Mouse (Mus musculus): Measurements from ENCODE around the gene Slc36a4. TPM values are rescaled to one million over a fixed set of nuclear protein-coding genes. Genes with fewer than 3 reads are reported as not detected.

The Slc36a4 gene
- polyA plus RNA-seq (2014; fragmentation: Nextera tagmentation; extraction: Ambion mirVana), result 34.7 and 42.0 TPM in 2 replicates

DNA sequence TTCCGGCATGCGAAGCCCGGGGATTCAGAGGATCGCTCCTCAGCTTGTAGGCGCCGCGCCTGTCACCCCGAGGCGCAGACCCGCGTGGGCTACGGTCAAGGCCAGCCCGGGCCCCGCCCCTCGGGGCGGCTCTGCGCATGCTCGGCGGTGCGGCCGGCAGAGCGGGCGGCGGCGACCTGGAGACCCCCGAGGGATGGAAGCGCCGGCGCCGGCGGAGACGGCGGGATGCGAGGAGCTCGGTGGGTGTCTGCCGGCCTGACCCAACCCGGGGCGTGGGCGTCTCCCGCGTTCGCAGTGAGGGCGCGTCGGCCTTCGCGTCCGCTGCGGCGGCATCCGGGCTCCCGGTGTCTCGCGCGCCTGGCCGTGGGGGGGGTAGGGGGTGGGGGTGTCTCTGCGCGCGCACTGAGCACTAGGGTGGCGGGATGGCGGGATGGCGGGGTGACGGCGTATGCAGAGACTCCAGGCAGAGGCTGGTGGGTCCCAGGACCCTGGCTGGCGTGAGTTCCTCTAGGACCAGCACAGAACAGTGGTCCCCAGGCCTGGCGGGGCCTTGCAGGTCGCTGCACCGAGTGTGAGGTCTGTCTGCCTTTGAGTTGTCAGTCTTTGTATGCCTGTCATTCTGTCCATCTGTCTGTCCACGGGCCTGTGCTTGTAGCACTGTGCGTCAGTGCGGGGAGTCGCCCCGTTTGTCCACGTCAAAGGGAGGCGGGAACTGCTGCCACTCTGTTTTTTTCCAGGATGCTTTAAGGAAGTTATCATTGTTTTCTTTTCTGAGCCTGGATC is at the start of gene Slc36a4:
Gene Slc36a4 (plus strand): TSS at position 140 of the 783 bp plus-strand sequence.
- Histone ChIP-seq H3K27ac (ENCODE audit: low read depth, low read length) (peak within 1 kb of the TSS; percentile 92), H3K4me1 (ENCODE audit: control insufficient read depth, insufficient read depth, low read length) (peaks cover 14% of the 10 kb centered on the region), H3K36me3 (ENCODE audit: control insufficient read depth, insufficient read depth, low read length) (no peaks in the 10 kb centered on the region), H3K4me3 (ENCODE audit: low read depth, low read length) (peak within 1 kb of the TSS; percentile 70), H3K4me2 (ENCODE audit: low read length) (peak within 1 kb of the TSS; percentile 70), H3K9me3 (replicated peaks; ENCODE audit: control insufficient read depth, low read length) (no peaks in the 10 kb centered on the region), H3K9ac (ENCODE audit: low read length) (peak within 1 kb of the TSS; percentile 88), H3K27me3 (replicated peaks; ENCODE audit: control insufficient read depth, insufficient read depth, low read length) (no peaks in the 10 kb centered on the region)
- DNase-seq (ENCODE audit: low spot score) (peak; percentile 78), ATAC-seq (peak; percentile 93)
- 1% methylated on average over 64 of the region's 75 CpGs for WGBS

DNA sequence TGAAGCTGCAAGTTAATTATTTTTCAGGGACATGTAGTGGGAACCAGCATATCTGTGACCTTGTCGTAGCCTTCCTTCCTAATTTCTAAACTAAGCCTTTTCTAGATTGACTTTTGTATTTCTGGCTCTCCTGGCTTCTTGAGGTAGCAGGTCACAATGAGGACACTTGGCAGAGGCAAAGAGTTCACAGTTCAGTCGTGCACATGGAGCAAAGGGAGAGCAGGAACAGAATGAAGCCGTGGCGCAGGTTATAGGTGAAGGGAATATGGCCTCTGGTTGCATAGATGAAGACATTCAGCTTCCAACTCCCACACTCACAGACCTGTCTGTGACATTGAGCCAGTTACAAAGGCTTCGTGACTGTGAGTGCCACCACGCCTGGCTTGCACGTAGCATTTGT is 44.9 kb upstream of the Slc36a4 start:
- no peak for ATAC-seq
- H3K9me3 ChIP-seq (replicated peaks; ENCODE audit: control insufficient read depth, low read length), result no peaks in the 10 kb centered on the region
- no peak overlapping the region for H3K27ac ChIP-seq (ENCODE audit: low read depth, low read length)
- H3K27me3 ChIP-seq (replicated peaks; ENCODE audit: control insufficient read depth, insufficient read depth, low read length), result no peaks in the 10 kb centered on the region
- DNase-seq (ENCODE audit: low spot score), result no peak
- H3K4me1 ChIP-seq (ENCODE audit: control insufficient read depth, insufficient read depth, low read length), result no peaks in the 10 kb centered on the region
- 85% methylated on average over 7 of the region's 7 CpGs for WGBS
- no peaks in the 10 kb centered on the region for H3K36me3 ChIP-seq (ENCODE audit: control insufficient read depth, insufficient read depth, low read length)
- H3K9ac ChIP-seq (ENCODE audit: low read length), result no peak overlapping the region
- no peak overlapping the region for H3K4me3 ChIP-seq (ENCODE audit: low read depth, low read length)
- no peak overlapping the region for H3K4me2 ChIP-seq (ENCODE audit: low read length)

DNA sequence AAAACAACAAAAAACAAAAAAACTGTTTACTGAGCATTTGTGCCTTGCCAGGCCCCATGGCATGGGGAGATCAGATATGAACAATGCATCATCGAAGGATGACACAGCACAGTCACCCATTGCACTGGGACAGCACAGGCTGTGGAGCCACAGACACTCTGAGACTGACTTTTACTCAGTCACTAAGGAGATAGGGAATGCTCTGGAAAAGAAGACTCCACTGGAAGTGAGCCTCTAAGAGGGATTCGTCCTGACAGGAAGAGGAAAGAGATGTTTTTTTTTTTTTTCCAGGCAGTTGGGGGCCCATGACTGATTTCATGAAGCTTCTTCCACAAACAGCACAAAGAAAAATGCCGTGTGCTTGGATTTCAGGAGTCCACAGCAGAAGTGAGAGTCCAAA is 40.1 kb upstream of the Slc36a4 start:
- Histone ChIP-seq H3K36me3 (ENCODE audit: control insufficient read depth, insufficient read depth, low read length) (no peaks in the 10 kb centered on the region), H3K4me1 (ENCODE audit: control insufficient read depth, insufficient read depth, low read length) (no peaks in the 10 kb centered on the region), H3K27me3 (replicated peaks; ENCODE audit: control insufficient read depth, insufficient read depth, low read length) (no peaks in the 10 kb centered on the region), H3K9ac (ENCODE audit: low read length) (no peak overlapping the region), H3K9me3 (replicated peaks; ENCODE audit: control insufficient read depth, low read length) (no peaks in the 10 kb centered on the region), H3K27ac (ENCODE audit: low read depth, low read length) (no peak overlapping the region), H3K4me3 (ENCODE audit: low read depth, low read length) (no peak overlapping the region), H3K4me2 (ENCODE audit: low read length) (no peak overlapping the region)
- ATAC-seq (no peak), DNase-seq (ENCODE audit: low spot score) (no peak)
- WGBS, result 84% methylated on average over 3 of the region's 3 CpGs

GRCm38 (mm10) chr9:15670002-15670527 is 39.5 kb upstream of the Slc36a4 start:
- no peaks in the 10 kb centered on the region for H3K27me3 ChIP-seq (replicated peaks; ENCODE audit: control insufficient read depth, insufficient read depth, low read length)
- no peak overlapping the region for H3K9ac ChIP-seq (ENCODE audit: low read length)
- H3K9me3 ChIP-seq (replicated peaks; ENCODE audit: control insufficient read depth, low read length), result no peaks in the 10 kb centered on the region
- H3K36me3 ChIP-seq (ENCODE audit: control insufficient read depth, insufficient read depth, low read length), result no peaks in the 10 kb centered on the region
- DNase-seq (ENCODE audit: low spot score), result no peak
- no peak overlapping the region for H3K4me2 ChIP-seq (ENCODE audit: low read length)
- 60% methylated on average over 5 of the region's 5 CpGs for WGBS
- ATAC-seq, result no peak
- H3K4me1 ChIP-seq (ENCODE audit: control insufficient read depth, insufficient read depth, low read length), result no peaks in the 10 kb centered on the region
- H3K4me3 ChIP-seq (ENCODE audit: low read depth, low read length), result no peak overlapping the region
- H3K27ac ChIP-seq (ENCODE audit: low read depth, low read length), result no peak overlapping the region

DNA sequence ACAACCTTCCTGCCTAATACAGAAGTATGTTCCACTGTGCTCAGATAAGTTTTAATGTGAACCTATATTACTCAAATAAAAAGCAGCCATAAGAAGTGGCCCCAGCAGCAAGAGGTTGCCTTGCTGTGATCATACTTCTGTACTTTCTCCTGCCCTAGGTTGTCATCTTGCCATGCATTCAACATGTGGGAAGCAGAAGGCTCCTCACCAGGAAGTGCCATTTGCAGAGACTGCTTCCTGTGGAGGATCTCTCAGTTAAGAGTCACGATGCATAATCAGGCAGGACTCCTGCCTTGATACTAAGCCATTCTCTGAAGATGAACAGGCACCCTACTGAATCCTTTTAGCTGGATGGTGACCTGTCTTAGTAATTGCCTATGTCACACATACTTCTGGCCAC is 37.3 kb upstream of the Slc36a4 start:
- Histone ChIP-seq H3K27me3 (replicated peaks; ENCODE audit: control insufficient read depth, insufficient read depth, low read length) (no peaks in the 10 kb centered on the region), H3K9me3 (replicated peaks; ENCODE audit: control insufficient read depth, low read length) (no peaks in the 10 kb centered on the region), H3K9ac (ENCODE audit: low read length) (no peak overlapping the region), H3K36me3 (ENCODE audit: control insufficient read depth, insufficient read depth, low read length) (no peaks in the 10 kb centered on the region), H3K27ac (ENCODE audit: low read depth, low read length) (no peak overlapping the region), H3K4me1 (ENCODE audit: control insufficient read depth, insufficient read depth, low read length) (no peaks in the 10 kb centered on the region), H3K4me2 (ENCODE audit: low read length) (no peak overlapping the region), H3K4me3 (ENCODE audit: low read depth, low read length) (no peak overlapping the region)
- ATAC-seq, result no peak
- WGBS, result 55% methylated on average over 1 of the region's 1 CpGs
- no peak for DNase-seq (ENCODE audit: low spot score)

DNA sequence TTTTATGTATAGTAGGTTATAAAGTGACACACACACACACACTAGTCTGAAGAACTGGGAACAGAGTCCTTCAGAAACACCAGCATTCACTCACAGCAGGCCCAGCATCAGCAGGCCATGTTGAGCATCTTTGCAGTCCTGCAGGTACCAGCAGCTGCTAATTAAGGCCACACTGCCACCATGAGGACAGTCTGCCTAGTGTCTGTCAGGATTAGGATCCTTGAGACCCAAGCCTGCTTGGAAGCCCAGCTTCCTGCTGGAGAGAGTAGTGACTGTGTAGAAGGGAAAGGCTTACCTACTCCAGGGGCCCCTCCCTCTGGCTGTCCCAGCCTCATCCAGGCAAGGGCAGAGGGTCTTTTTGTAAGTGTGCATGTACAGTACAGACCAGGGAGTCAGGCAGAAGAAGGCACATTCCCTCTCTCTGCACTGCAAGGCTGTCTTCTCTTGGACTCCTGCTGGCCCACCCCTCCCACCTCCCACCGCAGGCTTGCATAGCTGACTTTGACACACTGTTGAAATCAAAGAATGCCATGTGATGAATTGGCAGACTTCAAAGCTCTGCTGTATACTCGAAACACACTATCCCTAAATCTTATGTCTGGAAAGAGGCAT is 27.6 kb upstream of the Slc36a4 start:
- DNase-seq (ENCODE audit: low spot score) (peak; percentile 87), ATAC-seq (peak; percentile 89)
- Histone ChIP-seq H3K4me3 (ENCODE audit: low read depth, low read length) (no peak overlapping the region), H3K9ac (ENCODE audit: low read length) (no peak overlapping the region), H3K9me3 (replicated peaks; ENCODE audit: control insufficient read depth, low read length) (no peaks in the 10 kb centered on the region), H3K4me1 (ENCODE audit: control insufficient read depth, insufficient read depth, low read length) (no peaks in the 10 kb centered on the region), H3K4me2 (ENCODE audit: low read length) (no peak overlapping the region), H3K27ac (ENCODE audit: low read depth, low read length) (no peak overlapping the region), H3K36me3 (ENCODE audit: control insufficient read depth, insufficient read depth, low read length) (no peaks in the 10 kb centered on the region), H3K27me3 (replicated peaks; ENCODE audit: control insufficient read depth, insufficient read depth, low read length) (no peaks in the 10 kb centered on the region)
- WGBS, result 51% methylated on average over 2 of the region's 2 CpGs

DNA sequence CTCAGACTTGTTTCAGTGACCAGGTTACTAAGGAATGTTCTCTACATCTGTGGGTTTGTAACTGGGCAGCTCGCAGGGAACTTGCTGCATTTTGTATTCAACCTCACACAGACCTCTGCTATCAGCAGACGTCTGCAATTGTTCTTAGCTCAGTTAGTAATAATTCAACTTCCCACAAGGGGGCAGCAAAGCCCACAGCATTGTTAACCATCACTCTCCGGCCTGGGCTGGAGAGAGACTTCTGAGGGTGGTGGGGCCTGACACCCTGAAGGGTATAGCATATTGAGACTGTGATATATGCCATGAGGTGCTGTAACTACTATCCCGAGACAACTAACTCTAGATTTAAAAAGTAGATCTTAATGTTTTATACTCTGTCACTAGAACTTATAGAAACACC is 24.3 kb upstream of the Slc36a4 start:
- DNase-seq (ENCODE audit: low spot score) (peak; percentile 87), ATAC-seq (peak; percentile 72)
- Histone ChIP-seq H3K27me3 (replicated peaks; ENCODE audit: control insufficient read depth, insufficient read depth, low read length) (no peaks in the 10 kb centered on the region), H3K4me3 (ENCODE audit: low read depth, low read length) (no peak overlapping the region), H3K4me2 (ENCODE audit: low read length) (no peak overlapping the region), H3K9ac (ENCODE audit: low read length) (no peak overlapping the region), H3K36me3 (ENCODE audit: control insufficient read depth, insufficient read depth, low read length) (no peaks in the 10 kb centered on the region), H3K4me1 (ENCODE audit: control insufficient read depth, insufficient read depth, low read length) (no peaks in the 10 kb centered on the region), H3K9me3 (replicated peaks; ENCODE audit: control insufficient read depth, low read length) (no peaks in the 10 kb centered on the region), H3K27ac (ENCODE audit: low read depth, low read length) (no peak overlapping the region)
- WGBS, result 18% methylated on average over 4 of the region's 4 CpGs

DNA sequence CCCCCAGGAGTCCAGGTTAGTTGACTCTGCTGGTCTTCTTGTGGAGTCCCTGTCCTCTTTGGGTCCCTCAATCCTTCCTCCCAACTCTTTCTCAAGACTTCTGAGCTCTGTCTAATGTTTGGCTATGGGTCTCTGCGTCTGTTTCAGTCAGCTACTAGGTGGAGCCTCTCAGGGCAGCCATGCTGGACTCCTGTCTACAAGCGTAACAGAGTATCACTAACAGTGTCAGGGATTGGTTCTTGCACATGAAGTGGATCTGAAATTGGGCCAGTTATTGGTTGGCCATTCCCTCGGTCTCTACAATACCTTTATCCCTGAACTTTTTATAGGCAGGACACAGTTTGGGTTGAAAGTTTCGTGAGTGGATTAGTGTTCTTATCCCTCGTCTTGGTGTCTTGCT is 22.2 kb upstream of the Slc36a4 start:
- no peaks in the 10 kb centered on the region for H3K4me1 ChIP-seq (ENCODE audit: control insufficient read depth, insufficient read depth, low read length)
- 87% methylated on average over 5 of the region's 5 CpGs for WGBS
- H3K27me3 ChIP-seq (replicated peaks; ENCODE audit: control insufficient read depth, insufficient read depth, low read length), result no peaks in the 10 kb centered on the region
- no peak overlapping the region for H3K4me3 ChIP-seq (ENCODE audit: low read depth, low read length)
- H3K4me2 ChIP-seq (ENCODE audit: low read length), result no peak overlapping the region
- no peak for ATAC-seq
- H3K9me3 ChIP-seq (replicated peaks; ENCODE audit: control insufficient read depth, low read length), result no peaks in the 10 kb centered on the region
- H3K9ac ChIP-seq (ENCODE audit: low read length), result no peak overlapping the region
- H3K36me3 ChIP-seq (ENCODE audit: control insufficient read depth, insufficient read depth, low read length), result no peaks in the 10 kb centered on the region
- no peak for DNase-seq (ENCODE audit: low spot score)
- no peak overlapping the region for H3K27ac ChIP-seq (ENCODE audit: low read depth, low read length)

- H3K36me3 ChIP-seq (ENCODE audit: control insufficient read depth, insufficient read depth, low read length), result no peaks in the 10 kb centered on the region
Measured at GRCm38 (mm10) chr9:15693847-15694246, 15.7 kb upstream of the Slc36a4 start.

More at GRCm38 (mm10) chr9:15693847-15694246, 15.7 kb upstream of the Slc36a4 start:
- Histone ChIP-seq H3K27ac (ENCODE audit: low read depth, low read length) (no peak overlapping the region), H3K4me2 (ENCODE audit: low read length) (no peak overlapping the region), H3K4me1 (ENCODE audit: control insufficient read depth, insufficient read depth, low read length) (no peaks in the 10 kb centered on the region), H3K27me3 (replicated peaks; ENCODE audit: control insufficient read depth, insufficient read depth, low read length) (no peaks in the 10 kb centered on the region), H3K4me3 (ENCODE audit: low read depth, low read length) (no peak overlapping the region), H3K9me3 (replicated peaks; ENCODE audit: control insufficient read depth, low read length) (no peaks in the 10 kb centered on the region), H3K9ac (ENCODE audit: low read length) (no peak overlapping the region)
- 73% methylated on average over 4 of the region's 4 CpGs for WGBS
- no peak for ATAC-seq
- no peak for DNase-seq (ENCODE audit: low spot score)
